Mouse (Mus musculus): ENCODE measurements around the gene Fam129c. TPM values are rescaled to one million over a fixed set of nuclear protein-coding genes. Genes with fewer than 3 reads are reported as not detected.
A peak's percentile ranks its signal among the peaks of the same experiment; 100 is the strongest.

Gene Fam129c
- polyA plus RNA-seq, 1 experiment from 2014 or later, result 3.6 TPM

- Histone ChIP-seq H3K9ac (ENCODE audit: low read length) (no peak overlapping the region), H3K4me3 (ENCODE audit: low read depth, low read length) (no peak overlapping the region), H3K27me3 (ENCODE audit: control insufficient read depth, insufficient read depth, low read length) (no peaks in the 10 kb centered on the region), H3K36me3 (ENCODE audit: control insufficient read depth, insufficient read depth, low read length) (no peaks in the 10 kb centered on the region), H3K4me1 (ENCODE audit: control insufficient read depth, insufficient read depth, low read length) (peaks cover 9% of the 10 kb centered on the region), H3K4me2 (ENCODE audit: low read depth) (no peak overlapping the region), H3K27ac (ENCODE audit: low read depth, low read length) (no peak overlapping the region), H3K9me3 (ENCODE audit: control insufficient read depth, low read length) (no peaks in the 10 kb centered on the region)
- WGBS, result 92% methylated on average over 4 of the region's 4 CpGs
- DNase-seq (ENCODE audit: low spot score) (no peak), ATAC-seq (ENCODE audit: insufficient read depth, low FRiP score, low TSS enrichment) (no peak)
These were observed 3.1 kb upstream of the Fam129c start for GRCm38 (mm10) chr8:71594324-71594722.

GRCm38 (mm10) chr8:71595862-71596261 is 1.6 kb upstream of the Fam129c start:
- H3K4me3 ChIP-seq (ENCODE audit: low read depth, low read length), result no peak overlapping the region
- H3K9ac ChIP-seq (ENCODE audit: low read length), result no peak overlapping the region
- no peaks in the 10 kb centered on the region for H3K27me3 ChIP-seq (ENCODE audit: control insufficient read depth, insufficient read depth, low read length)
- DNase-seq (ENCODE audit: low spot score) (peak; percentile 88), ATAC-seq (ENCODE audit: insufficient read depth, low FRiP score, low TSS enrichment) (peak; percentile 18; the same call in 1 of the 2 replicates)
- WGBS, result 10% methylated on average over 27 of the region's 27 CpGs
- no peaks in the 10 kb centered on the region for H3K9me3 ChIP-seq (ENCODE audit: control insufficient read depth, low read length)
- peaks cover 9% of the 10 kb centered on the region for H3K4me1 ChIP-seq (ENCODE audit: control insufficient read depth, insufficient read depth, low read length)
- no peak overlapping the region for H3K27ac ChIP-seq (ENCODE audit: low read depth, low read length)
- no peaks in the 10 kb centered on the region for H3K36me3 ChIP-seq (ENCODE audit: control insufficient read depth, insufficient read depth, low read length)
- H3K4me2 ChIP-seq (ENCODE audit: low read depth), result no peak overlapping the region

- ATAC-seq (ENCODE audit: insufficient read depth, low FRiP score, low TSS enrichment) (no peak), DNase-seq (ENCODE audit: low spot score) (no peak)
- no peak overlapping the region for H3K9ac ChIP-seq (ENCODE audit: low read length)
- no peaks in the 10 kb centered on the region for H3K9me3 ChIP-seq (ENCODE audit: control insufficient read depth, low read length)
- no peaks in the 10 kb centered on the region for H3K36me3 ChIP-seq (ENCODE audit: control insufficient read depth, insufficient read depth, low read length)
- H3K4me2 ChIP-seq (ENCODE audit: low read depth), result no peak overlapping the region
- peaks cover 7% of the 10 kb centered on the region for H3K4me1 ChIP-seq (ENCODE audit: control insufficient read depth, insufficient read depth, low read length)
- 61% methylated on average over 6 of the region's 6 CpGs for WGBS
- H3K27me3 ChIP-seq (ENCODE audit: control insufficient read depth, insufficient read depth, low read length), result peaks cover 2% of the 10 kb centered on the region
- no peak overlapping the region for H3K27ac ChIP-seq (ENCODE audit: low read depth, low read length)
- no peak overlapping the region for H3K4me3 ChIP-seq (ENCODE audit: low read depth, low read length)
These were observed 1.1 kb upstream of the Fam129c start for GRCm38 (mm10) chr8:71596384-71596783.

- no peaks in the 10 kb centered on the region for H3K36me3 ChIP-seq (ENCODE audit: control insufficient read depth, insufficient read depth, low read length)
- H3K4me2 ChIP-seq (ENCODE audit: low read depth), result no peak overlapping the region
- peaks cover 7% of the 10 kb centered on the region for H3K4me1 ChIP-seq (ENCODE audit: control insufficient read depth, insufficient read depth, low read length)
- H3K9me3 ChIP-seq (ENCODE audit: control insufficient read depth, low read length), result no peaks in the 10 kb centered on the region
- 90% methylated on average over 4 of the region's 4 CpGs for WGBS
- H3K4me3 ChIP-seq (ENCODE audit: low read depth, low read length), result no peak overlapping the region
- ATAC-seq (ENCODE audit: insufficient read depth, low FRiP score, low TSS enrichment), result no peak
- DNase-seq (ENCODE audit: low spot score), result no peak
- no peak overlapping the region for H3K9ac ChIP-seq (ENCODE audit: low read length)
- H3K27me3 ChIP-seq (ENCODE audit: control insufficient read depth, insufficient read depth, low read length), result peaks cover 6% of the 10 kb centered on the region
- H3K27ac ChIP-seq (ENCODE audit: low read depth, low read length), result no peak overlapping the region
These were observed 650 bp upstream of the Fam129c start for GRCm38 (mm10) chr8:71596798-71597197.

GRCm38 (mm10) chr8:71598375-71598774 is 927 bp downstream of the Fam129c start:
- H3K27ac ChIP-seq (ENCODE audit: low read depth, low read length), result no peak overlapping the region
- no peak overlapping the region for H3K4me2 ChIP-seq (ENCODE audit: low read depth)
- H3K27me3 ChIP-seq (ENCODE audit: control insufficient read depth, insufficient read depth, low read length), result peaks cover 22% of the 10 kb centered on the region
- no peaks in the 10 kb centered on the region for H3K9me3 ChIP-seq (ENCODE audit: control insufficient read depth, low read length)
- peaks cover 4% of the 10 kb centered on the region; the same call in 1 of the 2 replicates for H3K4me1 ChIP-seq (ENCODE audit: control insufficient read depth, insufficient read depth, low read length)
- H3K4me3 ChIP-seq (ENCODE audit: low read depth, low read length), result no peak overlapping the region
- no peak overlapping the region for H3K9ac ChIP-seq (ENCODE audit: low read length)
- DNase-seq (ENCODE audit: low spot score) (no peak), ATAC-seq (ENCODE audit: insufficient read depth, low FRiP score, low TSS enrichment) (no peak)
- H3K36me3 ChIP-seq (ENCODE audit: control insufficient read depth, insufficient read depth, low read length), result no peaks in the 10 kb centered on the region

GRCm38 (mm10) chr8:71598841-71599240 is 1.4 kb downstream of the Fam129c start:
- WGBS, result 92% methylated on average over 5 of the region's 5 CpGs

GRCm38 (mm10) chr8:71601939-71602665 is 4.7 kb downstream of the Fam129c start:
- ATAC-seq (ENCODE audit: insufficient read depth, low FRiP score, low TSS enrichment), result peak; percentile 16
- H3K4me1 ChIP-seq (ENCODE audit: control insufficient read depth, insufficient read depth, low read length), result peaks cover 4% of the 10 kb centered on the region; the same call in 1 of the 2 replicates
- H3K9ac ChIP-seq (ENCODE audit: low read length), result no peak overlapping the region
- no peaks in the 10 kb centered on the region for H3K36me3 ChIP-seq (ENCODE audit: control insufficient read depth, insufficient read depth, low read length)
- H3K27me3 ChIP-seq (ENCODE audit: control insufficient read depth, insufficient read depth, low read length), result peaks cover 26% of the 10 kb centered on the region
- 3% methylated on average over 63 of the region's 65 CpGs for WGBS
- peak overlapping the region; percentile 43 for H3K4me2 ChIP-seq (ENCODE audit: low read depth)
- no peaks in the 10 kb centered on the region for H3K9me3 ChIP-seq (ENCODE audit: control insufficient read depth, low read length)
- no peak overlapping the region for H3K27ac ChIP-seq (ENCODE audit: low read depth, low read length)
- no peak for DNase-seq (ENCODE audit: low spot score)
- peak overlapping the region; percentile 8 for H3K4me3 ChIP-seq (ENCODE audit: low read depth, low read length)

More at GRCm38 (mm10) chr8:71598841-71599240, 1.4 kb downstream of the Fam129c start:
- H3K36me3 ChIP-seq (ENCODE audit: control insufficient read depth, insufficient read depth, low read length), result no peaks in the 10 kb centered on the region
- H3K27ac ChIP-seq (ENCODE audit: low read depth, low read length), result no peak overlapping the region
- no peak overlapping the region for H3K9ac ChIP-seq (ENCODE audit: low read length)
- H3K4me1 ChIP-seq (ENCODE audit: control insufficient read depth, insufficient read depth, low read length), result peaks cover 4% of the 10 kb centered on the region; the same call in 1 of the 2 replicates
- H3K4me2 ChIP-seq (ENCODE audit: low read depth), result no peak overlapping the region
- H3K27me3 ChIP-seq (ENCODE audit: control insufficient read depth, insufficient read depth, low read length), result peaks cover 26% of the 10 kb centered on the region
- ATAC-seq (ENCODE audit: insufficient read depth, low FRiP score, low TSS enrichment), result no peak
- DNase-seq (ENCODE audit: low spot score), result no peak
- no peak overlapping the region for H3K4me3 ChIP-seq (ENCODE audit: low read depth, low read length)
- no peaks in the 10 kb centered on the region for H3K9me3 ChIP-seq (ENCODE audit: control insufficient read depth, low read length)

- DNase-seq (ENCODE audit: low spot score) (peak; percentile 56), ATAC-seq (ENCODE audit: insufficient read depth, low FRiP score, low TSS enrichment) (peak; percentile 63)
- 1% methylated on average over 32 of the region's 32 CpGs for WGBS
- Histone ChIP-seq H3K9ac (ENCODE audit: low read length) (no peak overlapping the region), H3K4me1 (ENCODE audit: control insufficient read depth, insufficient read depth, low read length) (peaks cover 4% of the 10 kb centered on the region; the same call in 1 of the 2 replicates), H3K4me3 (ENCODE audit: low read depth, low read length) (peak overlapping the region; percentile 8), H3K27ac (ENCODE audit: low read depth, low read length) (no peak overlapping the region), H3K4me2 (ENCODE audit: low read depth) (peak overlapping the region; percentile 43), H3K36me3 (ENCODE audit: control insufficient read depth, insufficient read depth, low read length) (no peaks in the 10 kb centered on the region), H3K9me3 (ENCODE audit: control insufficient read depth, low read length) (no peaks in the 10 kb centered on the region), H3K27me3 (ENCODE audit: control insufficient read depth, insufficient read depth, low read length) (peaks cover 26% of the 10 kb centered on the region)
These were observed 5.4 kb downstream of the Fam129c start for GRCm38 (mm10) chr8:71602666-71603334.

- Histone ChIP-seq H3K4me2 (ENCODE audit: low read depth) (no peak overlapping the region), H3K4me3 (ENCODE audit: low read depth, low read length) (no peak overlapping the region), H3K4me1 (ENCODE audit: control insufficient read depth, insufficient read depth, low read length) (peaks cover 4% of the 10 kb centered on the region; the same call in 1 of the 2 replicates), H3K27me3 (ENCODE audit: control insufficient read depth, insufficient read depth, low read length) (peaks cover 26% of the 10 kb centered on the region), H3K9ac (ENCODE audit: low read length) (no peak overlapping the region), H3K27ac (ENCODE audit: low read depth, low read length) (no peak overlapping the region), H3K9me3 (ENCODE audit: control insufficient read depth, low read length) (no peaks in the 10 kb centered on the region), H3K36me3 (ENCODE audit: control insufficient read depth, insufficient read depth, low read length) (no peaks in the 10 kb centered on the region)
- ATAC-seq (ENCODE audit: insufficient read depth, low FRiP score, low TSS enrichment) (no peak), DNase-seq (ENCODE audit: low spot score) (no peak)
- WGBS, result 53% methylated on average over 7 of the region's 7 CpGs
These were observed 6.6 kb downstream of the Fam129c start for GRCm38 (mm10) chr8:71604021-71604420.

Data from neural tube, embryonic 11.5 days (tissue).